Mouse (Mus musculus): Measurements from ENCODE around the gene Smco2. TPM values are rescaled to one million over a fixed set of nuclear protein-coding genes. Genes with fewer than 3 reads are reported as not detected.

The Smco2 gene
- polyA plus RNA-seq, 1 experiment: not detected

DNA sequence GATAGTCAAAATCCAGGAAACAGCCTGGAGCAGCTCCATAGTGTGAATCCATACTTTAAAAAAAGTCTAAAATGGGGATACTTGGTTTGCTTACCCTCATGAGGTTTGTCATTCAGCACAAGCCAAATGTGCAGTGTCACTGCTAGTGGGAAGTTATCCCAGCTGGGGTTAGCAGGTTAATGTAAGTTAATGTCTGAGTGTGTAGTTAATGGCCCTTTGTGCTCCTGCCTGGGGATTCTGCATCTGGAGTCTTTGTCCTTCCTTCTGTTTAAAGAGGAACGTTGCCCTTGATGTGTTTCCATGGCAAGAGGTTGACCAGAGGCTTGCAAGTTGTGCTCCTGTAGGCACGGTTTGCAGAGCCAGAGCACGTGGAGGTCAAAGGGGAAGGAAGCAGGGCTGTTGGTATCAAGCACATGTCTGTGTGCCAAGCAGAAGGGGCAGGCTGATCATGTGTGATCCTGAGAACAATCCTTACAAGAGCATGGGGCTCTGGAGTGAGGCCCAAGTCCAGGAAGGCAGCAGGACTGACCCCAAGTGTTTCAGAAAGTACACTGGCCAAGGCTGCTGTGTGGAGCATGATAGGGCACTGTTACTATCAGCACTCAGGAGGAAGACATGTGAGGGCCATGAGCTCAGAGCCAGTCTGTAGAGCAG is 63.1 kb downstream of the Smco2 start:
- TF ChIP-seq CTCF (IDR thresholded peaks at IDR 0.05; ENCODE audit: insufficient read depth, low read depth, low read length): no peak
- 70% methylated on average over 3 of the region's 3 CpGs for WGBS
- H3K4me1 ChIP-seq (ENCODE audit: control insufficient read depth, insufficient read depth, low read length): peaks cover 7% of the 10 kb centered on the region
- H3K4me3 ChIP-seq (ENCODE audit: insufficient read depth, low read depth, low read length): no peak overlapping the region
- no peak overlapping the region for H3K27ac ChIP-seq (ENCODE audit: insufficient read depth, low read depth, low read length)

DNA sequence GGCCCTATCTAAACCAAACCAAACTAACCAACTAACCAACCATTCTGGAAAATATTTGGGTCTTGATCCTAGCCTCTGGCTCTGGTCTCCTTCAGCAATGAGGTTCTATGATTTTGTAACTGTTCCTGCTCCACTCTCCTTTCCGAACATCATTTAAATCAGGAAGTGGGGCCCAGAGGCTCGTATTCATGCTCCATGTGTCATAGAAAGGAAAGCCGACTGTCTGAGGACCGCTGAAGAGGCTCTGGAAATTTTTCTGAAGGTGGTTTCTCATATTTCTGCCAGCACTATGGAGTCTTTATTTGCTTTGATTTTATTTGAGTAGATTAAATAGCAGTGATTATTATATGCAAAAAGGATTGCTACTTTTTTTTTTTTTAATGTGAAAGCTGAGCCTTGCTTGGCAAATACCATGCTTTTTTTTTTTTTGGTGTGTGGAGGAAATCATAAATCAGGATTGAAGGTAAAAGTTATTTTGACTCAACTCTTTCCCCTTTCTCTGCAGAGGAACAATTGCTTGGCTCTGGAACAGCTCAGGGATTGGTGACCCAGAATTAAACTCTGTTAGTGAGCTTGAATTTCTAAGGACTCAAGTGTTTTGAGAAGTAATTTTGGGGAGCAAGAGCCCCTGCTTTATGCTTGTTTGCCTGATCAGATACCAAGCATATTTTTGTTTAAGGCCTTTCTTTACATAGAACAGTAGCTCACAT is 63.7 kb downstream of the Smco2 start:
- Histone ChIP-seq H3K4me1 (ENCODE audit: control insufficient read depth, insufficient read depth, low read length) (peaks cover 12% of the 10 kb centered on the region), H3K27ac (ENCODE audit: insufficient read depth, low read depth, low read length) (no peak overlapping the region), H3K4me3 (ENCODE audit: insufficient read depth, low read depth, low read length) (no peak overlapping the region)
- TF ChIP-seq CTCF (IDR thresholded peaks at IDR 0.05; ENCODE audit: insufficient read depth, low read depth, low read length) (no peak), POLR2A (IDR thresholded peaks at IDR 0.05; ENCODE audit: insufficient read depth, low read depth, low read length) (no peak)
- 77% methylated on average over 4 of the region's 4 CpGs for WGBS

GRCm38 (mm10) chr6:146915808-146916207 is 65.9 kb downstream of the Smco2 start:
- Histone ChIP-seq H3K4me1 (ENCODE audit: control insufficient read depth, insufficient read depth, low read length) (peaks cover 8% of the 10 kb centered on the region), H3K4me3 (ENCODE audit: insufficient read depth, low read depth, low read length) (no peak overlapping the region), H3K27ac (ENCODE audit: insufficient read depth, low read depth, low read length) (0 out of 2 replicates have a peak overlapping the region, but pooled peaks have one; percentile 51)
- no peak for TF ChIP-seq CTCF (IDR thresholded peaks at IDR 0.05; ENCODE audit: insufficient read depth, low read depth, low read length)
- no peak for TF ChIP-seq POLR2A (IDR thresholded peaks at IDR 0.05; ENCODE audit: insufficient read depth, low read depth, low read length)
- WGBS: 35% methylated on average over 1 of the region's 1 CpGs

DNA sequence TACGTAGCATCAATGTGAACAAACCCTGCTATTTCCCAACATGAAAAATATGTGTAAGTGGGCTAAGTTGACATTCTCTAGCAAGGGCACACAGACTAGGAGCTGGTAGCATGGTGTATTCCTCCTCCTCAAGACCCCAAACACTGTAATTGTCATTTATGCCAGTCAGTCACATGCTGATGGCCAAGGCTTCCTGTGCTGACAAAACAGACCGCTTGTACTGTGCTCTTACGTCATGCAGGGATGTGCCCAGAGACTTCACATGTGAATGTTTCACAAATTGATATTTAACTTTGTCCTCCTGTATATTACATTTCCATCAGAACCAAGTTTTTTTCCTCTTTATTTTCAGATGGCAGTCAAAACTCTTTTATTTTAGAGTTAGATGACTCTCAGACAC is 67.5 kb downstream of the Smco2 start:
- TF ChIP-seq CTCF (IDR thresholded peaks at IDR 0.05; ENCODE audit: insufficient read depth, low read depth, low read length) (no peak), POLR2A (IDR thresholded peaks at IDR 0.05; ENCODE audit: insufficient read depth, low read depth, low read length) (no peak)
- WGBS: 42% methylated on average over 3 of the region's 3 CpGs
- H3K4me3 ChIP-seq (ENCODE audit: insufficient read depth, low read depth, low read length): no peak overlapping the region
- H3K4me1 ChIP-seq (ENCODE audit: control insufficient read depth, insufficient read depth, low read length): peaks cover 8% of the 10 kb centered on the region
- H3K27ac ChIP-seq (ENCODE audit: insufficient read depth, low read depth, low read length): no peak overlapping the region

GRCm38 (mm10) chr6:146918341-146918740 is 68.4 kb downstream of the Smco2 start:
- Histone ChIP-seq H3K27ac (ENCODE audit: insufficient read depth, low read depth, low read length) (no peak overlapping the region), H3K4me1 (ENCODE audit: control insufficient read depth, insufficient read depth, low read length) (peaks cover 5% of the 10 kb centered on the region), H3K4me3 (ENCODE audit: insufficient read depth, low read depth, low read length) (no peak overlapping the region)
- 94% methylated on average over 6 of the region's 6 CpGs for WGBS
- TF ChIP-seq POLR2A (IDR thresholded peaks at IDR 0.05; ENCODE audit: insufficient read depth, low read depth, low read length) (no peak), CTCF (IDR thresholded peaks at IDR 0.05; ENCODE audit: insufficient read depth, low read depth, low read length) (no peak)

Other genes with a start within 250 kb of the Smco2 start
- not detected in 2 replicates for gene Med21, start 207.6 kb upstream of the Smco2 start, polyA plus RNA-seq (2012; ENCODE audit: insufficient read depth, insufficient read length, low replicate concordance, missing spikeins)
- not detected in 2 replicates for gene Tm7sf3, start 207.3 kb upstream of the Smco2 start, polyA plus RNA-seq (2012; ENCODE audit: insufficient read depth, insufficient read length, low replicate concordance, missing spikeins)
- not detected in 2 replicates for gene Stk38l, start 125.1 kb upstream of the Smco2 start, polyA plus RNA-seq (2012; ENCODE audit: insufficient read depth, insufficient read length, low replicate concordance, missing spikeins)
- gene Arntl2, start 54.0 kb upstream of the Smco2 start, polyA plus RNA-seq (2012; ENCODE audit: insufficient read depth, insufficient read length, low replicate concordance, missing spikeins): not detected in 2 replicates
- not detected in 2 replicates for gene Ppfibp1, start 38.4 kb downstream of the Smco2 start, polyA plus RNA-seq (2012; ENCODE audit: insufficient read depth, insufficient read length, low replicate concordance, missing spikeins)
- not detected in 2 replicates for gene 1700034J05Rik, start 104.3 kb downstream of the Smco2 start, polyA plus RNA-seq (2012; ENCODE audit: insufficient read depth, insufficient read length, low replicate concordance, missing spikeins)
- gene Rep15, start 182.5 kb downstream of the Smco2 start, polyA plus RNA-seq (2012; ENCODE audit: insufficient read depth, insufficient read length, low replicate concordance, missing spikeins): not detected in 2 replicates
- not detected in 2 replicates for gene Mrps35, start 192.7 kb downstream of the Smco2 start, polyA plus RNA-seq (2012; ENCODE audit: insufficient read depth, insufficient read length, low replicate concordance, missing spikeins)
- gene Mansc4, start 236.9 kb downstream of the Smco2 start, polyA plus RNA-seq (2012; ENCODE audit: insufficient read depth, insufficient read length, low replicate concordance, missing spikeins): not detected in 2 replicates
- not detected in 2 replicates for gene Klhl42, start 241.3 kb downstream of the Smco2 start, polyA plus RNA-seq (2012; ENCODE audit: insufficient read depth, insufficient read length, low replicate concordance, missing spikeins)

All from olfactory bulb, adult 2 months (tissue).